Mouse (Mus musculus): ENCODE data around the gene Elmo1.

Elmo1 gene

GRCm38 (mm10) chr13:20208867-20209266 is 118.5 kb downstream of the Elmo1 start:
- DNase-seq, result no peak

- no peak for DNase-seq
Observed at GRCm38 (mm10) chr13:20211780-20212179, 121.4 kb downstream of the Elmo1 start.

- no peak for DNase-seq
Observed at GRCm38 (mm10) chr13:20212665-20213064, 122.3 kb downstream of the Elmo1 start.

GRCm38 (mm10) chr13:20213861-20214260 is 123.5 kb downstream of the Elmo1 start:
- DNase-seq, result no peak

- DNase-seq, result no peak
Observed at GRCm38 (mm10) chr13:20217453-20218090, 127.2 kb downstream of the Elmo1 start.

GRCm38 (mm10) chr13:20218126-20218525 is 127.7 kb downstream of the Elmo1 start:
- DNase-seq, result no peak

- DNase-seq, result no peak
Observed at GRCm38 (mm10) chr13:20220414-20220813, 130.0 kb downstream of the Elmo1 start.

GRCm38 (mm10) chr13:20227923-20228705 is 137.7 kb downstream of the Elmo1 start:
- DNase-seq, result no peak

GRCm38 (mm10) chr13:20231837-20232728 is 141.7 kb downstream of the Elmo1 start:
- DNase-seq, result peak; percentile 90

- DNase-seq, result no peak
Observed at GRCm38 (mm10) chr13:20233707-20234106, 143.3 kb downstream of the Elmo1 start.

GRCm38 (mm10) chr13:20237615-20238014 is 147.2 kb downstream of the Elmo1 start:
- no peak for DNase-seq

- peak; percentile 21 for DNase-seq
Observed at GRCm38 (mm10) chr13:20238146-20238545, 147.8 kb downstream of the Elmo1 start.

- no peak for DNase-seq
Observed at GRCm38 (mm10) chr13:20238743-20239142, 148.3 kb downstream of the Elmo1 start.

- no peak for DNase-seq
Observed at GRCm38 (mm10) chr13:20250069-20250668, 159.8 kb downstream of the Elmo1 start.

- DNase-seq, result no peak
Observed at GRCm38 (mm10) chr13:20254911-20255310, 164.5 kb downstream of the Elmo1 start.

- DNase-seq, result peak; percentile 24
Observed at GRCm38 (mm10) chr13:20255380-20255779, 165.0 kb downstream of the Elmo1 start.

- DNase-seq, result no peak
Observed at GRCm38 (mm10) chr13:20256613-20257012, 166.2 kb downstream of the Elmo1 start.

GRCm38 (mm10) chr13:20257562-20258525 is 167.4 kb downstream of the Elmo1 start:
- DNase-seq, result no peak

- DNase-seq, result no peak
Observed at GRCm38 (mm10) chr13:20263173-20263572, 172.8 kb downstream of the Elmo1 start.

- no peak for DNase-seq
Observed at GRCm38 (mm10) chr13:20270148-20270547, 179.8 kb downstream of the Elmo1 start.

- DNase-seq, result peak; percentile 41
Observed at GRCm38 (mm10) chr13:20271799-20272198, 181.4 kb downstream of the Elmo1 start.

GRCm38 (mm10) chr13:20272562-20272961 is 182.2 kb downstream of the Elmo1 start:
- peak; percentile 39 for DNase-seq
